Mouse (Mus musculus): ENCODE measurements around the gene Megf11. TPM values are rescaled to one million over a fixed set of nuclear protein-coding genes. Genes with fewer than 3 reads are reported as not detected.

Gene Megf11
- total RNA-seq (2021) = 10 to 100 TPM; 15.9 to 17.9 TPM
- long read RNA-seq, full-length matches to known transcripts = 1 of 13 reads
- long read RNA-seq, partial matches to known transcripts = 4 of 13 reads
- long read RNA-seq, other reads (novel, unspliced or antisense) = 8 of 13 reads

GRCm38 (mm10) chr9:64385511-64386465, at the start of gene Megf11:
Megf11 (plus strand) TSS chr9:64385626.
- peak; percentile 44 to 66 for DNase-seq (ENCODE audit: low spot score in 2 of 2)

GRCm38 (mm10) chr9:64335825-64336224, 49.6 kb upstream of the Megf11 start:
- DNase-seq (ENCODE audit: low spot score in 2 of 2) = no peak

GRCm38 (mm10) chr9:64339361-64339760, 46.1 kb upstream of the Megf11 start:
- no peak for DNase-seq (ENCODE audit: low spot score in 2 of 2)

DNA sequence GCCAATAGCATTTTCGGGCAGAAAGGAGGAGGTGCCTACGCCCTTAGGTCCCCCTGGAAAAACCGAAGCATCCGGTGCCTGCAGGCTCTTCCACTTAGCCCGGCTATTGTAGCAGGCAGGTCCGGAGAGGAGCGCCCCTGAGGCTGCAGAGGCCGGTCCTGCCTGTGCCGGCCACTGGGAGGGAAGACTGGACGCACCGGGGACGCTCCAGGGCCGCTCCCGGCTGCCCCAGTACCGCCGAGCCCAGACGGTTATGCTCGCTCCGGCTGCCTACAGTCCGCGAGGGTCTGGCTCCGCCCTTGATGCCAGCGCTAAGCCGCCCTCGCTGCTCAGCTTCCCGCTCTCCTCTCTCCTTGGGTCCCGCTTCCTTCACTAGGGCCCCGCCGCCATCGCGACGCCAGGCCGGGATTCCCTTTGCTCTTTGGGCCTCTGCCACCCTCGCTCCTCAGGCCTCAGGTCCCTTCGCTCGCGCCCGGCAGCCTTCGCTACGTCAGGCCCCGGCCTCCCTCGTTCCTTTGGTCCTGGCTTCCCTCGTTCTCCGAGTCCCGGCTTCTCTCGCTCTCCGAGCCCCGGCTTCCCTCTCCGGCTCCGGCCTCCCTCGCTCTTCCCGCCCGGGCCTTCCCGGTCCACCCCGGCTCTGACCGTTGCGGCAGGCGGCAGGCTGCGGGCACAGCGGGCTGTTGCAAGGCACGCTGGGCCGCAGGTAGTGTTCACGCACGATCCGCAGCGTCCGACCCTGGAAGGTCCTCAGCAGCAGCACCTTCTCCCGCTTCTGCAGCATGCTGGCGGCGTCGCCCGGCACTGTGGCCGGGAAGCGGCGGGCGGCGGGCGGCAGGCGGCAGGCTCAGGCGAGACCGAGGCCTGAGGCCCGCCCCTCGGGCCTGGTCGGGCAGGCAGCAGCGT, 44.8 kb upstream of the Megf11 start:
- DNase-seq (ENCODE audit: low spot score in 2 of 2) = peak; percentile 77 to 81

DNA sequence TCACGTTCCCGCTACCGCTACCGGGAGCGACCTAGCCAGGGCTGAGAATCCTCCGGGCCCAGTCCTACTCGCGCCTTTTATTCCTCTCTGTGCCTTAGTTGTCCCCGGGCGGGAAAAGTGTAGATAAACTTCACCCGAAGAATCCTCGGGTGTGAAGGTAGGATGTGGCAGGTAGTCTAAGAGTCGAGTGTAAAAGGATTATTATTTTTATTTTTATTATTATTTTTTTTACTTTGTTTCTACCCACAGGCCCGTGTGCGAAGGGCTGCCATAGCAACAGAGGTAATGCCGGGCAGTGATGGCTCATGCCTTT, 44.2 kb upstream of the Megf11 start, which contains the start of gene Dis3l:
Dis3l (minus strand) TSS at position 35 of the 313 bp plus-strand sequence.
- no peak for DNase-seq (ENCODE audit: low spot score in 2 of 2)

DNA sequence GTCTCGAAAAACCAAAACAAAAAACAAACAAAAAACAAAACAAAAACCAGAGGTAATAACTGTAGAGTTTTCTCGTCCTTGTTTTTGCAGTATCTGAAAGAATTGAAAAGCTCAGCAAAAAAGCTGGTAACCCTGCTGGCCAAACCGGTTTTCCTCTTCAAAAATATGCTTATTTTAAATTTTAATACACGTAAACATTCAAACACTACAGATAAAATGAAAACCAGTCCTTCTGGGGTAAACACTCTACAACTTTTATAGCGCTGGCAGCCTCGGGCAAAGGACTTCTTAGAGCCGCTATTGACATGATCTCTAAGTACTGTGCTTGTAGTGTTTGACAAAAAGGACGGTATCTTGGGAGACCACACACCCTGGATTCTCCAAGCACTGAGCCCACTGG, 43.8 kb upstream of the Megf11 start:
- DNase-seq (ENCODE audit: low spot score in 2 of 2) = no peak

DNA sequence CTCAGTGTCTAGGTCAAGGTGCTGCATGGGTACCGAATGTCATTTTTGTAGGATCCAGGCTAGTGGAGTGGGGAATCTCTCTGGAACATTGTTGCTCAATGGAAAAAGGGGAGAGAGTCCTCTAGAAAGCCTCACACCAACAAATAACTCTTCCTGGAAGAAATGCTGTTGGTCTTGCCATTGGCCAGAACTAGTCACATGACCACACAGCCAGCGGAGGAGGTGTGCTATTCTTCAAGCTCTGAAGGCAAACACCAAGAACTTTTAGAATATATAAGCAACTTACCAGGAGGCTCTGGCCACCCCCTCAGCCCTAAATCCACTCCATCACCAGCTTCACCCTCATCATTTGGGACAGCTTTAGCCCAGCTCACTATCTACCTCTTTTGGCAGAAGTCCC, 41.8 kb upstream of the Megf11 start:
- no peak for DNase-seq (ENCODE audit: low spot score in 2 of 2)

- no peak for DNase-seq (ENCODE audit: low spot score in 2 of 2)
Observed at GRCm38 (mm10) chr9:64345931-64346330, 39.5 kb upstream of the Megf11 start.

DNA sequence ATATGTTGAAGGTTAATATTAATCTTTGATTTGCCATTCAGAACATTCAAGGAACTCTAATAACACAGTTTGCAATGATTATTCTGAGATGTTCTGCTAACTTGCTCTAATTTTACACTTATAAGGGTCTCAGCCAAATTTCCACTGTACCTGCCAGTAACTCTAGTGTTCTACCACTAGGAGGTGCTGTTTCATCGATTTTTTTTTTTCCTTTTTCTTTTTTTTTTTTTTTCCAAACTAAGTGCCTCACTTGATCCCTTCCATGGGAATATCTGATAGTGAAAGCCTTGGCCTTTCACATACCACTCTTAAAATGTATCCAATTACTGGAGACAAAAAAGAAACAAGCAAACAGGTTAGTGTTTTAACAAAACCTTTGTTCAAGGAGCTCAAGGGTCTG, 38.0 kb upstream of the Megf11 start:
- DNase-seq (ENCODE audit: low spot score in 2 of 2) = no peak

GRCm38 (mm10) chr9:64349490-64349889, 35.9 kb upstream of the Megf11 start:
- DNase-seq (ENCODE audit: low spot score in 2 of 2) = no peak

DNA sequence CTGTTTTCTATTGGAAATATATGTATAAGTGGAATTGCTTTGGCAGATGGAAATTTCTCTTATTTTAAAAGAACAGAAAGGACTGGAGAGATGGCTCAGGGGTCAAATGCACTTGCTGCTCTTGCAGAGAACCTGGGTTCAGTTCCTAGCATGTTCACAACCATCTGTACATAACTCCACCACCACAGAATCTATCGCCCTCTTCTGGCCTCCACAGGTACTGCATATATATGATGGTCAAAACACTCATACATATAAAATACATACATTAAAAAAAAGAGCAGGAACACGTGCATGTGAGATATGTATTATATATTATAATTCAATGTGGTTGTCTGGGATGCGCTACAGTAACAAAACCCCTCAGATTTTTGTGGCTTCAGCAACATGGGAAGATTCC, 34.2 kb upstream of the Megf11 start:
- no peak for DNase-seq (ENCODE audit: low spot score in 2 of 2)

DNA sequence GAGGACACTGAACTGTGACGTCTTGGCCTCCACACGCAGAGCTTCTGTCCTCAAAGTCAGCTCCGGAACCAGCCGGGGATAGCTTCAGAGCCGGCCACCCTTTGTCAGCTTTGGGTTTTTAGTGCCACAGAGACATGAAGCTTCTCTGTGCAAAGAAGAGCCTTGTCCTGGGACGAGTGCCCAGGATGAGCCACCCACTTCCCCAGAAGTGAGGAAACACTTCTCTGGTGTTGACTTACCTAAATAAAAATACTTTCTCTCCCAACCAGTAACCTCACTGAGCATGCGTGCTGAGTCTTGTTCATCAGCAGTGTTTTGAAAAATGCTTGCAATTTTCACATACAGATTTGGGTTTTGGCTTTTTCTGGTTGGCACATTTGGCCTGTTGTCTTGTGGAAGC, 29.8 kb upstream of the Megf11 start:
- no peak for DNase-seq (ENCODE audit: low spot score in 2 of 2)

GRCm38 (mm10) chr9:64361231-64361950, 24.0 kb upstream of the Megf11 start:
- DNase-seq (ENCODE audit: low spot score in 2 of 2) = no peak

DNA sequence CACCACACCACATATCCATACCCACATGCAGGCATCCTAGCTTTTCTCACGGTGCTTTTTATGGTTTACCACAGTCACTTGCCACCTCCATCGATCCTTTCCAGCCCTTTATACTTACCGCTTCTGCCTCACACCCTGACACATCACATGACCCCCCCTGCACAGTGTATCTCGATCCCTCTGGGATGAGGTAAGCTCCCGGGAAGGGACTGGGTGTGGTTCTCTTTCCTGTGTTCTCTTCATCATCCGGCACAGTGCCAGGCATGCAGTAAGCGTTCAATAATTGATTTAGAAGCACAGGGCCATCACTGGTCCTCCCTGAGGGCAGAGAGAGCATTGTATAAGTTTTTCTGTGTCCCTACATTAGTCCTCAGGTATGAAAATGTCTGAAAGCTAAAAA, 15.6 kb upstream of the Megf11 start:
- DNase-seq (ENCODE audit: low spot score in 2 of 2) = no peak

- DNase-seq (ENCODE audit: low spot score in 2 of 2) = no peak
Observed at GRCm38 (mm10) chr9:64371305-64371819, 14.1 kb upstream of the Megf11 start.

GRCm38 (mm10) chr9:64376380-64376779, 9.0 kb upstream of the Megf11 start:
- DNase-seq (ENCODE audit: low spot score in 2 of 2) = no peak

DNA sequence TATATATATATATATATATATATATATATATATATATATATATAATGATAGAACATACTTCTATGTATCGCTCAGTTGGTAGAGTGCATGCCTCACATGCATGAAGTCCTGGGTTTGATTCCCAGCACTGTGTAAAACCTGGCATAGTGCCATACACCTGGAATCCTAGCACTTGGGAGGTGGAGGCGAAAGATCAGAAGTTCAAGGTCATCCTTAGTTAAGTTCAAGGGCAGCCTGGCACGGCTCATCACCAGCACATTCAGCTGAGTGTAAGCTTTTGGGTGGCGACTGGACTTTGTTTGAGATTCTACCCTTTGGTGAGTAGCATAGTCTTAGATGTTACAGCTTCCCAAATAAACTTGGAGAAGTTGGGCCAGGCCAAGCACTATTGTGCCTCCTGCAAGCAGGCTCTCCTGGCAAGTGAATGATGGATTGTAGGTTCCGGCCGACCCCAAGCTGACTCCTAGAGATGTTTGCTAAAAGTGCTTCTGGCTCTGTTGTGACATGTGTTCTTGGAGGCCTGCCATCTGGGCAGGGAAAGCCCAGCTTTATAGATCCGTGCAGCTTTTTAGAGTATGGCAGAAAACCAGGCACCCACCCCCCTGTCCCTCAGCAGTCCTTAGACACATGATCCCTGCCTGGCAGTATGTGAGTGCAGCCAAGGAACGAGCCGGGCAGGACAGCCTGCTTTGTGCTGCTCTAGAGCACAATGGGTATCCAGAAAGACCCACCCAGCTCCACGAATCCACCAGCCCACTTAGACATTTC, 2.2 kb upstream of the Megf11 start:
- no peak for DNase-seq (ENCODE audit: low spot score in 2 of 2)

- no peak for DNase-seq (ENCODE audit: low spot score in 2 of 2)
Observed at GRCm38 (mm10) chr9:64386466-64387211, 1.2 kb downstream of the Megf11 start.

GRCm38 (mm10) chr9:64389576-64390292, 4.3 kb downstream of the Megf11 start:
- DNase-seq (ENCODE audit: low spot score in 2 of 2) = no peak

All from layer of hippocampus, postnatal 10 days (tissue).